ENCODE assay signal across 9 mouse cellular contexts in the genomic region with DNA sequence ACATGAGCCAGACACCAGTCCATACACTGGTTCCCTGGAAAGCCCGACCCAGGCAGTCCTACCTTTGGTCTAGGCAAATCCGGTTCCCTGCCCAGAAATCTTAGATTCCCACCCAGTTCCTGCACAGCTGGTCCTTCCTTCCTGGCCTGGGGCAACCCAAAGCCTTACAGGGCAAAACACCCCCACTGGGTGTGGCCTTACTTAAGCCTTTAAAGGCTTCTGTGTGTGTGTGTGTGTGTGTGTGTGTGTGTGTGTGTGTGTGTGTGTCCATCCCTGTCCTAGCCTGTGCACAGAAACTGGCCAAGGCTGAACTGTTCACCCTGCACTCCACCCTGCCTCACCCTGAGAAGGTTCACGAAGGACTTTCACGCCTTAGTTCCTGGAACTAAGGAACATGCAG. TPM values are rescaled to one million over a fixed set of nuclear protein-coding genes. Genes with fewer than 3 reads are reported as not detected.
DNase-seq lines count a peak whose midpoint lies in the region; ATAC-seq and TF ChIP-seq lines count a peak whose summit lies in the region.
"Had no signal": no experiment of that assay in that cellular context is flagged by ENCODE, and none has a peak within 500 bp of the region (broad histone marks: within the 10 kb centered on the region; RNA-seq: fewer than 3 reads in every experiment).

No protein-coding gene starts in this region.

- peak overlapping the region; percentile 50; the same call in 1 of the 2 replicates for H3K27ac ChIP-seq in hindbrain, embryonic 10.5 days
- H3K27ac ChIP-seq in hindbrain, embryonic 11.5 days (ENCODE audit: low read depth, low read length) = no peak overlapping the region
- peak overlapping the region; percentile 60 for H3K27ac ChIP-seq in intestine, postnatal 0 days (ENCODE audit: low read depth, low read length)

- peaks cover 33% of the 10 kb centered on the region for H3K4me1 ChIP-seq in hindbrain, embryonic 10.5 days (replicated peaks)
- H3K4me1 ChIP-seq in hindbrain, embryonic 11.5 days (replicated peaks; ENCODE audit: control insufficient read depth, insufficient read depth, low read length) = no peaks in the 10 kb centered on the region
- peaks cover 3% of the 10 kb centered on the region for H3K4me1 ChIP-seq in intestine, postnatal 0 days (replicated peaks; ENCODE audit: control insufficient read depth, insufficient read depth, low read length)

- WGBS in hindbrain, embryonic 10.5 days = 83% methylated on average over 4 of the region's 4 CpGs
- 84% methylated on average over 4 of the region's 4 CpGs for WGBS in hindbrain, embryonic 11.5 days
- 31% methylated on average over 4 of the region's 4 CpGs for WGBS in intestine, postnatal 0 days

- no peak overlapping the region for H3K9ac ChIP-seq in hindbrain, embryonic 11.5 days (ENCODE audit: low read depth, low read length)
- H3K9ac ChIP-seq in intestine, postnatal 0 days (ENCODE audit: low read depth, low read length) = no peak overlapping the region

- no peak for TF ChIP-seq CTCF in intestine, postnatal 0 days (IDR thresholded peaks at IDR 0.05; ENCODE audit: low read depth)

- DNase-seq in hindbrain, embryonic 10.5 days (ENCODE audit: low spot score) = no peak
- no peak for DNase-seq in hindbrain, embryonic 11.5 days (ENCODE audit: low spot score)
- DNase-seq in adrenal gland, postnatal 10 days = peak; percentile 24
- peak; percentile 37 for DNase-seq in lung, postnatal 25 days (ENCODE audit: low spot score)
- no peak for DNase-seq in urinary bladder, postnatal 25 days (ENCODE audit: low spot score)
- no peak for DNase-seq in layer of hippocampus, adult 8-10 months (ENCODE audit: low spot score in 2 of 2)
- no peak for DNase-seq in right cerebral cortex, adult 2 months (ENCODE audit: low spot score in 2 of 2)
- DNase-seq: thymus, postnatal 14 days had no signal

- no peak overlapping the region for H3K4me3 ChIP-seq in hindbrain, embryonic 10.5 days
- H3K4me3 ChIP-seq in hindbrain, embryonic 11.5 days (ENCODE audit: low read depth, low read length) = no peak overlapping the region
- no peak overlapping the region for H3K4me3 ChIP-seq in intestine, postnatal 0 days (ENCODE audit: low read depth, low read length)

- no peaks in the 10 kb centered on the region for H3K9me3 ChIP-seq in hindbrain, embryonic 10.5 days
- no peaks in the 10 kb centered on the region for H3K9me3 ChIP-seq in hindbrain, embryonic 11.5 days (ENCODE audit: control insufficient read depth, low read length)
- H3K9me3 ChIP-seq in intestine, postnatal 0 days (ENCODE audit: control insufficient read depth) = no peaks in the 10 kb centered on the region

- no peaks in the 10 kb centered on the region for H3K36me3 ChIP-seq in hindbrain, embryonic 10.5 days
- no peaks in the 10 kb centered on the region for H3K36me3 ChIP-seq in hindbrain, embryonic 11.5 days (ENCODE audit: control insufficient read depth, insufficient read depth, low read length)
- no peaks in the 10 kb centered on the region for H3K36me3 ChIP-seq in intestine, postnatal 0 days (ENCODE audit: control insufficient read depth, insufficient read depth)

- no peak overlapping the region for H3K4me2 ChIP-seq in hindbrain, embryonic 11.5 days (replicated peaks; ENCODE audit: low read depth, low read length)
- 0 out of 2 replicates have a peak overlapping the region, but pooled peaks have one; percentile 13 for H3K4me2 ChIP-seq in intestine, postnatal 0 days (replicated peaks; ENCODE audit: low read depth)

- no peak for ATAC-seq in hindbrain, embryonic 11.5 days (ENCODE audit: low FRiP score)
- ATAC-seq in intestine, postnatal 0 days = peak; percentile 78

- H3K27me3 ChIP-seq in hindbrain, embryonic 10.5 days (ENCODE audit: insufficient read depth, poor library complexity, severe bottlenecking) = no peaks in the 10 kb centered on the region
- H3K27me3 ChIP-seq in hindbrain, embryonic 11.5 days (ENCODE audit: control insufficient read depth, insufficient read depth, low read length) = no peaks in the 10 kb centered on the region
- H3K27me3 ChIP-seq in intestine, postnatal 0 days (replicated peaks; ENCODE audit: control insufficient read depth, insufficient read depth, low read length) = no peaks in the 10 kb centered on the region

RNA-seq across cellular contexts. Expression of a gene that starts 15.9 kb away (rescaled TPM):
- 0.90 and 1.3 TPM in 2 replicates for polyA plus RNA-seq in hindbrain, embryonic 10.5 days (2016; fragmentation: Nextera tagmentation; extraction: Ambion mirVana)
- 0.56 and 0.73 TPM in 2 replicates for polyA plus RNA-seq in hindbrain, embryonic 11.5 days (2014; fragmentation: Nextera tagmentation; extraction: Ambion mirVana)
- 1 to 10 TPM; 1.6 to 2.2 TPM for total RNA-seq in adrenal gland, postnatal 10 days (2021)
- polyA plus RNA-seq in intestine, postnatal 0 days (2015; fragmentation: Nextera tagmentation; extraction: Ambion mirVana) = 15.7 and 15.8 TPM in 2 replicates
- 1 to 10 TPM; 2.1 to 3.9 (median 2.1) TPM for total RNA-seq in layer of hippocampus, adult 8-10 months (2022)

RNA-seq across cellular contexts. Expression of a gene that starts 32.2 kb away (rescaled TPM):
- 99.4 and 149 TPM in 2 replicates for polyA plus RNA-seq in hindbrain, embryonic 10.5 days (2016; fragmentation: Nextera tagmentation; extraction: Ambion mirVana)
- 87.1 and 87.5 TPM in 2 replicates for polyA plus RNA-seq in hindbrain, embryonic 11.5 days (2014; fragmentation: Nextera tagmentation; extraction: Ambion mirVana)
- 1 to 10 TPM; 7.0 to 9.7 TPM for total RNA-seq in adrenal gland, postnatal 10 days (2021)
- polyA plus RNA-seq in intestine, postnatal 0 days (2015; fragmentation: Nextera tagmentation; extraction: Ambion mirVana) = 14.5 and 14.9 TPM in 2 replicates
- total RNA-seq in layer of hippocampus, adult 8-10 months (2022) = 1 to 10 TPM; 5.9 to 8.0 (median 7.2) TPM

Comparison
In these comparisons a context has a peak if more than half of its experiments do, and no peak if none do; other contexts are left out.
1. DNase-seq: peak in adrenal gland, postnatal 10 days (single experiment) and lung, postnatal 25 days (single experiment); none in hindbrain, embryonic 10.5 days (single experiment), hindbrain, embryonic 11.5 days (single experiment), urinary bladder, postnatal 25 days (single experiment), layer of hippocampus, adult 8-10 months (0 of 2) and right cerebral cortex, adult 2 months (0 of 2).